Mouse (Mus musculus) testis, adult 2 months (tissue): ENCODE results near the gene Daam1.

Experiments
- CTCF ChIP-seq: fragments of 200-500 bp; IDR thresholded peaks from 2 replicates; pipeline ENCODE4 v1.5.1; 2012; ENCODE audit warnings: low read depth, mild to moderate bottlenecking, inconsistent platforms, low read length, moderate library complexity; ENCODE audit not compliant: control insufficient read depth, insufficient read depth, insufficient replicate concordance
- POLR2A ChIP-seq: fragments of 200-500 bp; IDR thresholded peaks from 2 replicates; pipeline ENCODE4 v1.6.1; 2012; ENCODE audit warnings: low read depth, mild to moderate bottlenecking, inconsistent platforms, low read length, moderate library complexity; ENCODE audit not compliant: control insufficient read depth

DNA sequence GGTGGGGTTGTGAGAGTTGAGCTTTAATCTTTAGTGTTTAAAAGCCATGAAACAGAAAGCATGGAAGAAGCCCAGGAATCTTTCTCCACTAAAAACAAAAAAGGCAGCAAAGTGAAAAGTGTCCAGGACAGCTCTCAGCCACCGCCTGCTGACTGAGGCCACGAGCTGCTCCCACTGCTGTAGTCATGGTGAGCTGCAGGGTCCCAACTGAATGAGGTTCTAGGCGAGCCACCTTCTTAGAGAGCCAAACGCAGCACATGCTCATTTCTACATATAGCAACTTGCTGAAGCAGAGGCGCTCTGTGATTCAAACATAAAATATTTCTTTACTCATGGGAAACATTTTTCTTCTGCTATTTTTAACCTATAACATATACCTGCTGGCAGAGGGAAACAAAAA is 150.9 kb downstream of the Daam1 start:
- no peak for TF ChIP-seq CTCF
- TF ChIP-seq POLR2A = no peak
